Mouse (Mus musculus): Measurements from ENCODE around the gene Eras. TPM values are rescaled to one million over a fixed set of nuclear protein-coding genes. Genes with fewer than 3 reads are reported as not detected.
A peak's percentile ranks its signal among the peaks of the same experiment; 100 is the strongest.

The Eras gene
- total and polyA plus RNA-seq, 3 experiments, result not detected

GRCm38 (mm10) chrX:7904441-7904840 is 24.0 kb downstream of the Eras start:
- H3K4me1 ChIP-seq (ENCODE audit: control insufficient read depth in 1 of 2, insufficient read depth in 2 of 2, low read length in 2 of 2), result peaks cover 0 to 5% of the 10 kb centered on the region in 2 experiments; a peak in 2 of 4 replicates
- H3K27ac ChIP-seq (ENCODE audit: control insufficient read depth, low read depth, low read length), result no peak overlapping the region
- H3K36me3 ChIP-seq (ENCODE audit: control insufficient read depth in 1 of 2, insufficient read depth in 2 of 2, low read length in 2 of 2), result peaks cover 0 to 8% of the 10 kb centered on the region in 2 experiments; a peak in 3 of 4 replicates
- no peak for DNase-seq (ENCODE audit: low read depth, low spot score)
- H3K4me3 ChIP-seq (ENCODE audit: control insufficient read depth in 1 of 2, insufficient read depth in 1 of 2, low read depth in 2 of 2, low read length in 2 of 2), result no peak overlapping the region
- TF ChIP-seq JUND (IDR thresholded peaks at IDR 0.05; ENCODE audit: low read depth, low read length) (no peak), HCFC1 (IDR thresholded peaks at IDR 0.05; ENCODE audit: low read depth, low read length) (no peak), ZMIZ1 (IDR thresholded peaks at IDR 0.05; ENCODE audit: low read depth, low read length) (no peak), ZNF384 (IDR thresholded peaks at IDR 0.05; ENCODE audit: low read depth, low read length) (no peak), USF2 (IDR thresholded peaks at IDR 0.05; ENCODE audit: borderline replicate concordance in 1 of 2, insufficient read depth in 1 of 2, low read depth in 1 of 2, low read length in 2 of 2) (no peak), KAT2A (conservative IDR thresholded peaks at IDR 0.05; ENCODE audit: low read depth, low read length) (no peak), USF1 (IDR thresholded peaks at IDR 0.05; ENCODE audit: low read depth, low read length) (no peak), NRF1 (IDR thresholded peaks at IDR 0.05; ENCODE audit: insufficient read depth, low read depth, low read length, poor library complexity, severe bottlenecking) (no peak), MXI1 (IDR thresholded peaks at IDR 0.05; ENCODE audit: low read depth, low read length) (no peak), TCF12 (IDR thresholded peaks at IDR 0.05; ENCODE audit: low read depth, low read length) (no peak), UBTF (IDR thresholded peaks at IDR 0.05; ENCODE audit: borderline replicate concordance, insufficient read depth, low read depth, low read length) (no peak), RAD21 (IDR thresholded peaks at IDR 0.05; ENCODE audit: low read depth, low read length) (no peak), CTCF (IDR thresholded peaks at IDR 0.05 in 2 of 3, conservative IDR thresholded peaks at IDR 0.05 in 1 of 3; ENCODE audit: control insufficient read depth in 1 of 3, insufficient read depth in 1 of 3, low read depth in 2 of 3, low read length in 3 of 3, poor library complexity in 1 of 3, severe bottlenecking in 1 of 3) (no peak), ZKSCAN1 (IDR thresholded peaks at IDR 0.05; ENCODE audit: low read depth, low read length) (no peak), GABPA (IDR thresholded peaks at IDR 0.05; ENCODE audit: low read depth, low read length) (no peak), MYB (IDR thresholded peaks at IDR 0.05; ENCODE audit: low read depth, low read length) (no peak)
- H3K9ac ChIP-seq (ENCODE audit: control insufficient read depth, low read depth, low read length, poor library complexity, severe bottlenecking), result no peak overlapping the region
- no peaks in the 10 kb centered on the region for H3K9me3 ChIP-seq (replicated peaks; ENCODE audit: insufficient read depth, low read length)
- no peaks in the 10 kb centered on the region for H3K27me3 ChIP-seq (ENCODE audit: control insufficient read depth in 1 of 2, insufficient read depth in 2 of 2, low read length in 2 of 2)
- peaks cover 3% of the 10 kb centered on the region; the same call in 1 of the 2 replicates for H3K79me2 ChIP-seq (ENCODE audit: control insufficient read depth, insufficient read depth, low read length, poor library complexity)

- Histone ChIP-seq H3K4me1 (ENCODE audit: control insufficient read depth in 1 of 2, insufficient read depth in 2 of 2, low read length in 2 of 2) (peaks cover 2 to 9% of the 10 kb centered on the region in 2 experiments; a peak in 3 of 4 replicates), H3K27ac (ENCODE audit: control insufficient read depth, low read depth, low read length) (peak within 1 kb of the TSS; percentile 94), H3K9me3 (replicated peaks; ENCODE audit: insufficient read depth, low read length) (no peaks in the 10 kb centered on the region), H3K9ac (ENCODE audit: control insufficient read depth, low read depth, low read length, poor library complexity, severe bottlenecking) (peak within 1 kb of the TSS; percentile 81), H3K36me3 (ENCODE audit: control insufficient read depth in 1 of 2, insufficient read depth in 2 of 2, low read length in 2 of 2) (peaks cover 1 to 8% of the 10 kb centered on the region in 2 experiments; a peak in 3 of 4 replicates), H3K79me2 (ENCODE audit: control insufficient read depth, insufficient read depth, low read length, poor library complexity) (peaks cover 9% of the 10 kb centered on the region), H3K27me3 (ENCODE audit: control insufficient read depth in 1 of 2, insufficient read depth in 2 of 2, low read length in 2 of 2) (no peaks in the 10 kb centered on the region), H3K4me3 (ENCODE audit: control insufficient read depth in 1 of 2, insufficient read depth in 1 of 2, low read depth in 2 of 2, low read length in 2 of 2) (peak within 1 kb of the TSS; percentile 77 to 97)
- DNase-seq (ENCODE audit: low read depth, low spot score), result peak; percentile 99
- TF ChIP-seq RCOR1 (IDR thresholded peaks at IDR 0.05; ENCODE audit: low read depth, low read length) (no peak; the same call in 1 of the 2 replicates), JUND (IDR thresholded peaks at IDR 0.05; ENCODE audit: low read depth, low read length) (no peak), RAD21 (IDR thresholded peaks at IDR 0.05; ENCODE audit: low read depth, low read length) (no peak), ZNF384 (IDR thresholded peaks at IDR 0.05; ENCODE audit: low read depth, low read length) (0 out of 2 replicates have a peak, but pooled peaks have one; percentile 14), ZKSCAN1 (IDR thresholded peaks at IDR 0.05; ENCODE audit: low read depth, low read length) (no peak), HCFC1 (IDR thresholded peaks at IDR 0.05; ENCODE audit: low read depth, low read length) (peak; percentile 77), EP300 (IDR thresholded peaks at IDR 0.05; ENCODE audit: low read depth in 1 of 2, low read length in 2 of 2) (peak; percentile 15 to 16; a peak in 1 of 4 replicates), MYB (IDR thresholded peaks at IDR 0.05; ENCODE audit: low read depth, low read length) (peak; percentile 45), USF1 (IDR thresholded peaks at IDR 0.05; ENCODE audit: low read depth, low read length) (no peak), USF2 (IDR thresholded peaks at IDR 0.05; ENCODE audit: borderline replicate concordance in 1 of 2, insufficient read depth in 1 of 2, low read depth in 1 of 2, low read length in 2 of 2) (no peak), CTCF (IDR thresholded peaks at IDR 0.05 in 2 of 3, conservative IDR thresholded peaks at IDR 0.05 in 1 of 3; ENCODE audit: control insufficient read depth in 1 of 3, insufficient read depth in 1 of 3, low read depth in 2 of 3, low read length in 3 of 3, poor library complexity in 1 of 3, severe bottlenecking in 1 of 3) (no peak), POLR2AphosphoS5 (IDR thresholded peaks at IDR 0.05; ENCODE audit: borderline replicate concordance, low read depth, low read length) (no peak), MAFK (IDR thresholded peaks at IDR 0.05; ENCODE audit: borderline replicate concordance, low read depth, low read length) (no peak), MEF2A (IDR thresholded peaks at IDR 0.05; ENCODE audit: extremely low read depth, insufficient replicate concordance, low read depth, low read length, poor library complexity, severe bottlenecking) (no peak), NELFE (IDR thresholded peaks at IDR 0.05; ENCODE audit: low read depth, low read length) (peak; percentile 85), GATA1 (IDR thresholded peaks at IDR 0.05; ENCODE audit: low read depth, low read length) (0 out of 2 replicates have a peak, but pooled peaks have one; percentile 1), TAL1 (IDR thresholded peaks at IDR 0.05; ENCODE audit: low read length) (no peak)
These were observed 29.2 kb downstream of the Eras start, which contains the start of the genes Pqbp1 and Timm17b for GRCm38 (mm10) chrX:7898880-7899874. Pqbp1 (minus strand) TSS chrX:7899269. Timm17b (plus strand) TSS chrX:7899357.

Data from MEL (cell line).